Mouse (Mus musculus) cerebellum, adult (tissue): ENCODE measurements at regions not wholly inside any gene's neighbourhood (a gene's known extent, or its start where the extent isn't known, plus 50 kb on each side); places are given as distances from the start of the nearest gene placed in this dataset.

Experiments
- ATAC-seq: cut with Nextera tagmentation; 2 replicates; pipeline ENCODE4 v1.9.2; 2017; ENCODE audit warnings: mild to moderate bottlenecking, moderate library complexity, mixed read lengths; ENCODE audit not compliant: insufficient number of reproducible peaks, low FRiP score, low TSS enrichment

- no peak for ATAC-seq
Observed at GRCm38 (mm10) chr8:67143479-67143878, 283.5 kb downstream of the Naf1 start.

GRCm38 (mm10) chr8:67181741-67182140 is 321.7 kb downstream of the Naf1 start:
- ATAC-seq: no peak

GRCm38 (mm10) chr8:67199213-67199612 is 324.4 kb upstream of the Nat3 start:
- ATAC-seq: no peak

GRCm38 (mm10) chr8:67206064-67206463 is 317.6 kb upstream of the Nat3 start:
- ATAC-seq: no peak

DNA sequence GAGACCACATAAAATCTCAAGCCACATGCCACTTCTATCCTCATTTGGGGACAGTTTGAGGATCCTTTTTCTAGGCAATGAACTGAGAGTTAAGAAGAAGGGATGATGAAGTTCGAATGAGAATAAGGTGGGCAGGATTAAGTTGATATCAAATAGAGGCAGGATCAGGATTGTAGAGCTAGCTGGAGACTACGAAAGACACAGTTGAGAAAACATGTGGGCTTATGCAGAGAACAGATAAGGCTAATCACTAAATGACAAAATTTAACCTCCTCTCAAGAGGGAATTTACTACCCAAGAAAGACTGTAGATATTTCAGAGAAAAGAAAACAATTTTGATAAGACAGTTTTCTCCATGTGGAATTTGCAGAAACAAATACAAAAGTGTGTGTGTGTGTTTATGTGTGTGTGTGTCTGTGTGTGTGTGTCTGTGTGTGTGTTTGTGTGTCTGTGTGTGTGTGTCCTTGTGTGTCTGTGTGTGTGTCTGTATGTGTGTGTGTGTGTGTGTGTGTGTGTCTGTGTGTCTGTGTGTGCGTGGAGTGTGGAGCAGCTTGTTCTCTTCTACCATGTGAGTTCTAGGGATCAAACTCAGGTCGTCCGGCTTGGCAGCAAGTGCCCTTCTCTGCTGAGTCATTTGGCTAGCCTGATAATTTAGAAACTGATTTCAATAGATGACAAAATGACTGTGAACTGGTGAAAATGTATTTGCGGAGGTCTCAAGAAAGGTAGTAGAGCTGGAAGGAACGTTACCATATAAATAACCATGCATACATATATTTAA is 291.5 kb upstream of the Nat3 start:
- no peak for ATAC-seq

DNA sequence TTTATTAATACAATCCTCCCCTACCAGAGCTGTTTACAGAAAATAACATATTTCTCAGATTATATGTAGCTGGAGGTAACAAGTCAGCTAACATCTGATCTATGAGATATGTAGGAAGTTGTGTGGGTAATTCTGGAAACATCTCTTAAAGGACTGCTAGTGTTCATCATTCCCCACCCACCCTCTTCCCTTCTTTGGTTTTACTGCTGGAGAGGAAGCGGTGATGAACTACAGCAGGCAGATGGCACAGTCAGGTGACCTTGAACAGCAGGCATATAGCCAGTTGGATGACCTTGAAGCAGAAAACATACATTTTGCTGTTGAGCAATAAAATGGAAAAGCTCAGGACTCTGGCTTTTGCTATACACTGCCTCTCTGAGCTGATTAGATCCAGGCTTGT is 284.7 kb upstream of the Nat3 start:
- ATAC-seq: no peak

GRCm38 (mm10) chr8:67278759-67279158 is 244.9 kb upstream of the Nat3 start:
- ATAC-seq: no peak

DNA sequence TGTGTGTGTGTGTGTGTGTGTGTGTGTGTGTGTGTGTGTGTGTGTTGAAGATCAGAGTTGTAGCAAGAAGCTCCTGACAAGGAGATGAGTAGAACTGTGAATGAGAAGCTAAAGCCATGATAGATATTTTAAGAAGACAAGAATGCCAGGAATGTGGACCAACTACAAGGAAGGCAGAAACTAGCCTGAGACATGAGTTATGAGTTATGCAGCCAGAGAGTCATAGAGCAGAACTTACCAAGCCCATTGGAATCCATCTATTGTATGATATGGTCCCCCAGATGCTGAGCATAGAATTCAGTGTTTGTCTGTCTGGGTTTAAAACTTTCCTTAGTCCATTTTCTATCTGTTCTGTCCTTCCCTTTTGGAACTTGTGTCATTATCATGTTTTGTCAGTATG is 244.2 kb upstream of the Nat3 start:
- no peak for ATAC-seq

- ATAC-seq: no peak
Observed at GRCm38 (mm10) chr8:67310494-67310893, 213.2 kb upstream of the Nat3 start.

DNA sequence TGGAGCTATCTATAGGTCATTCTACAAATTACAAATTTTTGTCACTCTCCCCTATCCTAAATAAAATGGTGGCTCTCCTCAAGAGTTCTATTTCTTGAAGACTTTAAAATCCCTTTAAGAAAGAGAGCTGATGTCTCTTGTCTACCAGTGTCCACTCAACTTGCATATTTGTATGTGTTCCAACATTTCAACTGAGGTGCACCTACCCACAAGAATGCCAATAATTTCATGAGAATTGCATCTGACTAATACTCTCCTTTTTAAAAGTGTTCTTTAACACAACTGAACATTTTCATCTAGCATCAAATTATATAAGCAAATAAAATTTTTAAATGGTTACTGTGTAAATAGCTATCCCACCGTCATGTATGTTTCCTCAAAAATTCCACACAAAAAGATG is 206.3 kb upstream of the Nat3 start:
- ATAC-seq: no peak

DNA sequence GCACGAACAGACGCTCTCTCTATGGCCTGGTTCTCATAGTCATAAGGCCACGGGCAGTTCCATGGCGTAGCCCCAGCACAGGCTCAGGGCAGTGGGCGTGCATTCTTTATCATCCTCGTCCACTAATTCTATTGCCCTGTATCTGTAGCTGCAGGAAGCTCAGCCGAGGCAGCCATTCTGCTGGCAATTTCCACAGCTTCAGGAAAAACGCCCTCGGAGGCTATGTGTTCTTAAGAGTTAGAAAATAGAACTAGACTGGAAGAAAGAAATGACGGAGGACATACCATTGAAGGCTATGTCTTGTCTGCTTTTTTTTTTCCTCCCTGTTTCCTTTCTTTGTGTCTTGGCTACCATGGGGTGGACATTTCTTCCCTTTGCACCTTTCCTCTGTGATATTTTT is 205.0 kb upstream of the Nat3 start:
- ATAC-seq: no peak

DNA sequence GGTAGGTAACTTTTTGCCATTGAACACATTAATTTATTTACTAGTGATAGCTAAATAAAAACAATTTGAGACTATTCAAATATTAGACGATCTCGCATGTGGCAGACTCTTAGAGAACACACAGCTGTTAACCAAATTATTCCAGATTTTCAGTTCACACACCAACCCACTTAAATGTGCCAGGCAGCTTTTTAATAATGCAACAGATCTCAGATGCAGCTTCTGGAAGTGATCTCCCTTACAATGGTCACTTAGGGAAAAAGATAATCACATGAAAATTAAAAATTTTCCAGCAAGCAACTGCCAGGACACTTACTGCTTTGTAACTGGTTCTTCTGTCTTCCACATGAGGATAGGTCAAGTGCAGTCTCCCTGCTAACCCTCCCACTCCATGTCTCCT is 203.1 kb upstream of the Nat3 start:
- ATAC-seq: no peak

GRCm38 (mm10) chr8:67328439-67328838 is 195.2 kb upstream of the Nat3 start:
- no peak for ATAC-seq

GRCm38 (mm10) chr8:67377061-67377460 is 146.6 kb upstream of the Nat3 start:
- no peak for ATAC-seq

DNA sequence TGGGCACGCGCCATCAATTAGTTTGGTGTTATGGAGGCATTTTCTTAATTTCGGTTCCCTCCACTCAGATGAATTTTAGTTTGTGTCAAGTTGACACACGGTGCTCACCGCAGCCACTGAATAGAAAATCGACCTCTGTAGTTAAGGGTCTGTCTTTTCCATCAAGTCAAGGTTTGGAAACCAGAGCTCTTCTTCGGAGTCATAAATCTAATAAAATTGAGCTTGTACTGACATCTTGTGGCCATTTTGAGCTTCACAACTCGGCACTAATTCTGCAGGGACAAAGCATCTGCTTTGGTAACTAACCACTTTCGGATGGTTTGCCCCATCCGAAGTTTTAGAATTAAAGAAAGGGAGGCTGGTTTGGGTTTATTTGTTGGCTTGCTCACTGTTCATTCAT is 117.7 kb upstream of the Nat3 start:
- 0 out of 2 replicates have a peak, but pooled peaks have one; percentile 68 for ATAC-seq

- ATAC-seq: no peak
Observed at GRCm38 (mm10) chr8:67414826-67415225, 108.8 kb upstream of the Nat3 start.

DNA sequence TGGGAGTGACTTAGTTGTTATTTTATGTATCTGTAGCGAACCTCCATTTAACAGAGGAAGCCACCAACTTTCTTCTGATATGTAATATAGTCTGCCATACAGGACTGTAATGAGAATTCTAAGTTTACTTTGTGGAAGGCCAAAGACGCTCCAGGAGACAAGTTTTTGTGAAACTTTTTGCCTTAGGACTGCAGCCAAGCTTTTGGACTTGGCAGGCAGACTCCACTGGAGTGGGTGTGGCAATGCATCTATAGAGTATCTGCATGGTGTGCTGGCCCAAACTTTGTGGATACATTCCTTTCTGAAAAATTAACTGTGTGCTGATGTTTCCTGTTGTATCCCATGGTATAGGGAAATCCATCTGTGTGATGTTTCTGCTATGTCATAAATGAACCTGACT is 101.1 kb upstream of the Nat3 start:
- ATAC-seq: no peak
